Mouse (Mus musculus) erythroid progenitor cell, adult 5-6 weeks (primary cell): Measurements from ENCODE around the gene Rhbdd1. TPM values are rescaled to one million over a fixed set of nuclear protein-coding genes. Genes with fewer than 3 reads are reported as not detected.

Experiments
- ATAC-seq: replicated peaks from 2 replicates; pipeline ENCODE4 v1.8.0; 2016; ENCODE audit warnings: moderate number of reproducible peaks, mild to moderate bottlenecking, moderate TSS enrichment, inconsistent platforms; ENCODE audit not compliant: poor library complexity, low FRiP score, severe bottlenecking
- total RNA-seq, 2 experiments: library from RNA; stranded (forward) in 1 of 2; stranded (reverse) in 1 of 2; fragments of 150-400 nt in 1 of 2; fragments of 186-747, 209-891 nt in 1 of 2; gene quantifications; 2 replicates each; pipeline versions ENCODE4 v1.2.3 to v1.2.4; 2015 to 2017; ENCODE audit warnings: low replicate concordance in 2 of 2

Rhbdd1 gene
- total RNA-seq (2015; ENCODE audit: low replicate concordance) (12.2 and 13.0 TPM in 2 replicates), total RNA-seq (2017; ENCODE audit: low replicate concordance) (7.1 and 9.8 TPM in 2 replicates)

DNA sequence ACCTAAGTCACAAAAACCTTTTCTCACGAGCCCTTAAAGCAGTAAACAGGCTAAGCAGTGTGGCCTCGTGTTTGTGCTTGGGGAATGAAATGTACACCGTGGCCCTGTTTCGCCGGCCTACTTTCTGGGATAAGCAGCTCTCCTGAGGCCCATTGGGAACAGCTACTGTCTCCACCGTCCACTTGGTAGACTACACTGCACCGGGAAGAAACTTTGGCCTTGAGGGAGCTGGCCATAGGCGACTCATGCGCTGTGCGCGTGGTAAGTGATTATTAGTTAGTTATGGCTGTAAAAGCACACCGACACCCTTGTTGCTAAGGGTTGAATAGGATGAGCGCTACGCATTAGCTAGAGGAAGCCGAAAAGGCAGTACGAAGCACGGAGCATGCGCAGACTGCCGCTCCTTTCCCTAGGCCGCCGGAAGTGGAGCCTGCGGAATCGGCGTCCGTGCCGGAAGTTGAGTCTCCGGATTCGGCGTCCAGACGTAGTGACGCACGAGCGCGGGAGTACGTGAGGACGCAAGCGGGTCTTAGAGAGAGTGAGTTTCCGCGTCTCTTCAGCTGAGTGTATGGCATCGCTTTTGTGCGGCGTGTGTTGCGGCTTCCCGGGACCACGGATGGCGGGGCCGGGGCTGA lies at the start of gene Rhbdd1:
TSS of gene Rhbdd1 (plus strand) at position 342 of the 635 bp plus-strand sequence.
- ATAC-seq, result peak; percentile 100

DNA sequence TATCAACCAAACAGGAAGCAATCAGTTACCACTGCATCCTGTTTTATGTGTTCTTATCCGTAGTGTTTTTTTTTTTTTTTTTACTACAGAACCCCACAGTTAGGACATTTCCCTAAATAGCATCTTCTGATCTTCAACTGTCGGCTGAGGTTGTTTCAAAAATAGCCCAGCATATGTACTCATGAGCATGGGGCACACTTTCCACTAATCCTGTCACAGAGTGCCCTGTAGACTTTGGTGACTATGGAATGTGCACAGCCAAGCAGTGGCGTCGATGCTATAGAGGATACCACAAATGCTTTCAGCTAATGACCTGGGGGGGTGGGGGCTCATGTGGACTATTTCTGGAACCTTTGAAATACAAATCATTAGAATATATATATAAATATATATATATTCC lies 48.7 kb upstream of the Rhbdd1 start:
- no peak for ATAC-seq

DNA sequence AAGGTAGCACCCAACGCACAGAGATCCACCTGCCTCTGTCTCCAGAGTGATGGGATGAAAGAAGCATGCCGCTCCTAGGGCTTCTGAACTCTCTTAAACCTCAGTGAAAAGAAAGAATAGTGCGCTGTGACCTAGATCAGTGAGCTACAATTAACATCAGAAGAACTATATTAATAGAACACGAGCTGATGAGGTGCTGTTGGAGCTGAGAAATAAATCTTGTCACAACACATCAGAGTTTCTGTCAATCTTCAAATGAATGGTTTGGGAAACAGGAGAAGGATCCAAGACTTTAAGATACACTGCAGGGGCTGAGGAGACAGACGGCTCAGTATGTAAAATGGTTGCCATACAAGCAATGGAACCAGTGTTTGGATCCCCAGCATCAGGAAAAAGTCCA lies 44.0 kb upstream of the Rhbdd1 start:
- no peak for ATAC-seq

DNA sequence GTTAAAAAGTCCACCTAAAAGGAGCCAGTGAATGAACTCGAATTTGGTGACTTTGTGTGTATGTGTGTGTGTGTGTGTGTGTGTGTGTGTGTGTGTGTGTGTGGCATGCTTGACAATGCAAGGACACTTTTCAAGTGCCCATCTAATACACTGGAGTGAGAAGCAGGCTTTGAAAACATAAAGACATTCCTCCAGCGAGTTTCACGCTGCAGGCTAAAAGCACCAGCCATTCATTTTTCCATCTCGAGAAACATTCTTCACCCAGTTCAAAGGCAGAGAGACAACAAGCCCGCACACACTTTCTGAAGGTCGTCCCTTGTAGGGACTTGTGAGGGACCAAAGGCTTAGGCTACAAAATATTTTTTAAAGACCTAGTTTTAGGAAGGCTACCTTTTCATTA lies 42.7 kb upstream of the Rhbdd1 start:
- no peak for ATAC-seq

DNA sequence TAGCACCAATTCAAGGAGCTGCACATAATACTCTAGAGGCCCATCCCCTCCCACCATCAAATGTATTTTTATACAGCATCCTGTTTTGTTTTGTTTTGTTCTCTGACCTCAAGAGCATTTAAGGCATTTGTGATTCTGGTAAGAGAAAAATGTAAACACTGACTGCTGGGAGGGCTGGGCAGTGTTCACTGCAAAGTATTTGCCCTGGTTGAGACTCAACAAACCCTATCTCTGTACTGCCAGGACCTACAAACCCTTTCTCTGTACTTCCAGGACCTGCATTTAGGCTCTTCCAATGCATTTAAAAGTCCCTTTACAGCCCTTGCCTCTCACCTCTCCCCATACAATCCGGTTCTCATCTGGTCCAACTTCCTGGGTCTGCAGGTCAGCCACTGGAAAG lies 41.9 kb upstream of the Rhbdd1 start:
- no peak for ATAC-seq

DNA sequence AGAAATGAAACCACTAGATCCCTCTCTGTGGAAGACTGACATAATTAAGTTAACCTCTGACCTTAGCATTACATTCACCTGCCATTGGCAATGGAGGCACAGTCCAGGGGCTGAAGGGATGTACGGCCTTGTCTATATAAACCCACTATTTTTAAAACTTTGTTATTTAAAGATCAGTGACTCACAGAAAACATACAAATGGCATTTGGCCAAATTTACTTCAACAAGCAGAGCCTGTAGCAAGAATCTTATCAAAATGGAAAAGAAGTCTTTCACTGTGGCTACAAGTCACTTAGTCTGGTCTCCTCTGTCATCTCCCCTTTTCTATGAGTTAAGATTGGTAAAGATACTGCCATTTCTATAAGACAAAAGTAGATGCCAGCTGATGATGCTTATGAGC lies 36.5 kb upstream of the Rhbdd1 start:
- ATAC-seq, result no peak

DNA sequence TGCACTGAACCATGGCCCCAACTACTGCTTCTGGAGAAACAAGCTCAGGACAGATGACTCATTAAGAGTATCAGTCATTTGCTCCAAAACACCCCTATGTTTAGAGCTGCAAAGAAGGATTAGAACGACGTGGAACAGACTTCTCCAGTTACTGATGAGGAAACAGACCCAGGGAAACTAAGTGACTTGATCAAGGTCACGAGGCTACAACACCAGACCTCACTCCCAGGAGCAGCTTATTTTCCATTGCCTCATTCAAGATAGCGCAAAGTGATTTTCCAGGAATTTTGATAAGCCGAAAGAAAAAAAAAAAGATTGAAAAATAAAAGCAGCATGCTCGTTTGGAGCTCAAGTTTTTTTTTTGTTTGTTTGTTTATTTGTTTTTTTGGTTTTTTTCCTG lies 34.4 kb upstream of the Rhbdd1 start:
- ATAC-seq, result no peak

DNA sequence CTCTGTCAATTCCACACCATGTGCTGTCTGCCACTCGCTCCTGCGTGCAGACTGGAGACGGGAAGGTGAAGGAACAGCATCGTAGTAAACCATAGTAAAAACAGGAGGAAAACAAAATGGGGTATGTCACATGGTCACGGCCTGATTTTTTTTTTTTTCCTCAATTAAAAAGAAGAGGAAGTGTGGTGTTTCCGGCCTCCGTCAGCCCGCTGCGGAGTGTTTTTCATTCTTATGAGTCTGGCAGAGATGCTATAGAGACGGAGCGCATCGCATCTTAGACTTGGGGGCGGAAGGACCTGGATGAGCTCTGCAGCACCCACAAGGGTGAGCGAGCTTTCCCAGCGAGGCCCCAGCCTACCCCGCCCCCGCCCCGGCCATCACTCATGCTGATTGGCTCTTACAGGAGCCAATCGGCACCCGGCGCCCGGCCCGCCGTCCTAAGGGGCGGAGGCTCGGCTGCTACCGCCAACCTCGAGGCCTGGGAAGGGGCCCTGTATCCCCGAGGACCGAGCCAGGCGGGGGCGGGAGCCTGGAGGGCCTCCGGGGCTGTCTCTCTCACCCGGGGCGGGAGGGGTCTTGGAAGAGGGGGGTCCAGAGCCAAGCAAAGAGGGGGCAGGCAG lies 33.1 kb upstream of the Rhbdd1 start:
- ATAC-seq, result peak; percentile 72

DNA sequence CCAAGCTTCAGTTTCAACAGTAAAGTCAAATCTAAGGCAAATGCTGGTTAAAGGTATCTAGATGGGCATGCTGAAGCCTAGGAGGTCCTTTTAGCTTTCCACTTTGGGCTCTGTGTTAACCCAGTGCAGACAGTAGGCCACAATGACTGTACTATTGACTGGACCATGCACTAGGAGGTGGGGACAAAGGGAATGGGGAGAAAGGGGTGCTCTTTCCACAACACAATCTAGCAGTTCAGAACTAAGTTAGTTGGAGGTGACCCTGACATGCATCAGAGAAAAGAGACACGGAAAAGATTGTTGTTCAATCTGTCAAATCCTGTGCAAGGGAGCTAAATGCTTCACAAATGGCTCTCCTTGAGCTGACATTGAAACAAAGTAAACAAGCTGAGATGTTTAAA lies 32.4 kb upstream of the Rhbdd1 start:
- no peak for ATAC-seq

DNA sequence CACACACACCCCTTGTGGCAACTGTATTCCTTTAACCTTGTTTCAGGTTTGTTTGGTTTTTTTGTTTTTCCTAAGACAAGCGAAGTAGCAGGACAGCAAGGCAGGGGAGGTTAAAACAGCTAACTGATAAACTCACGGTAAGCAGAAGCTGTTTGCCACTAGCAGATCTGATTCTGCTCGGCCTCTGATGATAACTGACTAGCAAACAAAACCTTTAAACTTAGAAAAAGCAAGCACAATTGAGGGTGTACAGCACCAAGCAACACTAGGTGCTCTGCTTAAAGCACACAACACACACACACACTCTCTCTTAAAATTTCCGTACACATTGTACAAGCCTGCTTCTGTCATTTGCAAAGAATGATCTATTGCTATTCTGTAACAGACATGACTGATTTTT lies 31.8 kb upstream of the Rhbdd1 start:
- ATAC-seq, result no peak

DNA sequence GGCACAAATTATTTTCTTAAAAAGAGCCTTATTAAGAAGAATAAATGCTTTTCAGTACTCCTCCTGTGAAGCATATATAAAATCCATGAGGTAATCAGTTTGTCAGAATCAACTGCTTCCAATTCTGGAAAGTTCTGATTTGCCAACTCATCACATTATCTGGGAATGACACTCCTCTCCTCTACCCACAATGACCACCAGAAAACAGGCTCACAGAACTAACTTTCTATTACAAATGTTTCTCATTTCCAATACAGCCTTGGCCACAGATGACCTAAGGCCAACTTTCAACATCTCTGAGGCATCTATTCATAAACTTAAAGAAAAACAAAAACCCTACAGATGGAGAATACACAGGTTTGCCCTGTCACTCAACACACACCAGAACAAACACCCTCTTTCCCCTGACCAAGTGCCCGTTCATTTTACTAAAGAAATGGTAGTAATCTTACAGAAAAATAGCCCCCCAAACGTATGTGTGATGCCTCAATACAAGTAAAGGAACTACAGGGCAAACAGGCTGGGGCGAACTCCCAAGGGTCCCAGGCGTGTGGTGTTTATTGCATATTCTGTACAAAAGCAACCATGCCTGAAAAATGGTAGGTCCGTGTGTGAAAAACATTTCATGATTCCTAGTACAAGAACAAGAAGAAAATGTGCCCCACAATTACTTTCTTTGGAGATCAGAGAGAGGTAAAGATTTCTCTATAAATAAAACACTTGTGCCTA lies 30.6 kb upstream of the Rhbdd1 start:
- no peak for ATAC-seq

DNA sequence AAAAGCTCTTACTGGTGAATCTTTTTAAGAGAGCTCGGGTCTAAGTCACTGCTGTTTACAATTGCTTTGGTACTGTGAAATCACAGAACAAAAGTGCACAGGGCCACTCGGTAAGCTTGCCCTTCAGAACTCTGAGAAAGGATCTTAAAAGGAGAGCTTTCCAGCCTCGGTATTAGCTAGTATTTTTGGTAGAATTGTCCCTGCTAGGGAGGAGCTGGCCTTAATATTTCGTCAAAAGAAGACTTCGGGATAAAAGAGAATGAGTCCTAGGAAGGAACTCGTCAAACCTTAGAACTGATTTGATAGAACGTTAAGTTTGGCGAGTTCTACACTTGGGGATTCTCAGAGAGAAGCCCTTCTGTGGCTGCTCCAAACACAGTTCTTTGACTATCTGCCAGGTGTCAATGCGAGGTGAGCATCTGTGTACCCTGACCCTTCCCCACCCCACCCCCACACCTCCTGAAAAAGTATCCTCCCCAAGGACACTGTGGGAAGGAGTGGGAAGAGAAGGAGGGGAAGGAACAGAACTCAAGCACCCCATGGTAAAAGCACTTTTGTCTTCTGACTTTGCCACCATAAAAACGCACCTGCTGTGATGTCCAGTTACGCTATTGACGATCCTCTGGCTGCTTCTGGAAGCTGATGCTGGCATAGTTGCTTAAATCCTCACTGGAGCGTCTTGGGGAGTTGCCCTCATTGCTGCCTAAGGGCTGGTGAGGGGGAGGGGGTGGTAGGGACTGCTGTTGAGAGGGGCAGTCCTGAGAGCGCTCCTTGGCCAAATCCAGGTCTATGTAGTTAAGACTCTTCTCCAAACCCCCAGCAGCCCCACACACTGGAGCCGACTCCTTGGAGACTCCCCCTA lies 29.8 kb upstream of the Rhbdd1 start:
- ATAC-seq, result no peak

DNA sequence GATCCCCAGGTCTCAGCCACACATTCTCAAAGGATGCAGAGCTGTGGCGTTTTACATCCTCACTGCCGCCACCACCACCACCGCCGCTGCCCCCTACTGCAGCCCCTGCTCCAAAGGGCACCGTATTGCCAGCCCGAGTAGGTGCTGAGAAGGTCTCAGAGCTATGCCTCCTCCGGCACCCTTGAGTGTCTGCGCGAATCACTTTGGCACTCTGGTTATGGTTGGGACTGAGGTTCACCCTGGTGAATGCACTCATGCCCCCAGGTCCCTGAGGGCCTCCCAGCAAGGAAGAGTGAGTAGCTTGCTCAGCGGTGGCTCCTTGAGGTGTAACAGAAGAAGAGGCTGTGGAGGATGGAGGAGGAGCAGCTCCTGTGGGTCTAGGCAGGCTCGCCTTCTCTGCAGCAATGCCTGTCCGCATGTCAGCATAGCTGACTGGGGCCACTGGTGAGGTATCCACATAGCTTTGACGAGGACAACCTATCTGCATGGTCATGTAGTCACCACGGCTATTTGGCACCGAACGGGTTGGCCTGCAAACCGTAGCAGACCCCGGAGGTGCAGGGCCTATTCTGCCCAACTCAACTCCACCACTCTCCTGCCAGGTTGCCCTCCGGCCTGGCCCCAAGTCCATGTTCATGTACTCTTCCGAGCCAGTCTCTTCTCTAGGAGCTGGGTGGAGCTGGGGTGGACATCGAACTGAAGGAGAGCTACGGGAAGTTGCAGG lies 29.0 kb upstream of the Rhbdd1 start:
- no peak for ATAC-seq

DNA sequence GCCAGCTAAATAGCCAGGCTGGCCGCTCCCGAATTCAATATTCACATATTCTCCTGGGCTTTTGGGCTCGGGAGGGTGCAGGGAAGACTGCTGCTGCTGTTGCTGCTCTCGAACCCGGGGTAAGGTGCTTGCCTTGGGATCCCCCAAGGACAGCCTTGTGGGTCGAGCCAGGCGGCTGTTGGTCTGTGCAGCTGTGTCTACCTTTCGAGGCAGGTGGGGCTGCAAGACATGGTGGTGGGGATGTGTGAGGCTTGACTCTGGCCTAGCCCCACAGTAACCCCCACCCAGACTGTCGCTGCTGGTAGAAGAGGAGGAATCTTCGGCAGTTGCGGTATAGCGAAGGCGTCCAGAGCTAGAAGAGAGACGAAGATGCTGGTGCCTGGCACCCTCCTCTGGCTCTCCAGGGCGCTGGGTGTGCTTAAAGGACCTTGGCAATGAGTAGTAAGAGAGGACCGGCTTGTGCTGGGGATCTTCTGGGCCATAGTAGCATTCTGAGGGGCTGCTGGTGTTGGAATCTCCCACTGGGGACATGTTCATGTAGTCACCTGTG lies 28.4 kb upstream of the Rhbdd1 start:
- no peak for ATAC-seq

DNA sequence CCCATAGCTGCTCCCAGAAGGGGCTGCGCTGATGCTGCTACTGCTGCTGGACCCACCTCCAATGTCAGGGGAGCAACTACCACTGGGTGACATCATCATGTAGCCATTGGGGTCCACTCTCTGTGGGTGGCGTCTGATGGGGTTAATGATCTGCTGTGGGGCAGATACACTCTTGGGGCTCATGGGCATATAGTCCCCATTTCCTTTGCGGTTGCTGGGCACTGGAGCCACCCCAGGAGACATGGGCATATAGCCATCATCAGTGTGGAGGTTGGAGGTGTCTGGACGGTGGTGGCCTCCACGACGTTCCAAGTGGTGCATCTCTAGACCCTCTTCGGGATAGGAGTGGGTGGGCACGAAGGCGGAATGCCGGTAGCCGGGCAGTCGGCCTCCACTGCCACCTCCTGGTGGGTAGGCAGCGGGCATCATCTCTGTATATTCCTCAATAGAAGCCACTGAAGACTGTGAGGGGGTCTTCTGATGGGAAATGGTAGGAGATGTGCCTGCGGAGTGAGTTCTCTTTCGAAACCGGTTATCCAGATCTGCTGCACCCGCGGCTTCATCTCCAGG lies 27.7 kb upstream of the Rhbdd1 start:
- no peak for ATAC-seq

DNA sequence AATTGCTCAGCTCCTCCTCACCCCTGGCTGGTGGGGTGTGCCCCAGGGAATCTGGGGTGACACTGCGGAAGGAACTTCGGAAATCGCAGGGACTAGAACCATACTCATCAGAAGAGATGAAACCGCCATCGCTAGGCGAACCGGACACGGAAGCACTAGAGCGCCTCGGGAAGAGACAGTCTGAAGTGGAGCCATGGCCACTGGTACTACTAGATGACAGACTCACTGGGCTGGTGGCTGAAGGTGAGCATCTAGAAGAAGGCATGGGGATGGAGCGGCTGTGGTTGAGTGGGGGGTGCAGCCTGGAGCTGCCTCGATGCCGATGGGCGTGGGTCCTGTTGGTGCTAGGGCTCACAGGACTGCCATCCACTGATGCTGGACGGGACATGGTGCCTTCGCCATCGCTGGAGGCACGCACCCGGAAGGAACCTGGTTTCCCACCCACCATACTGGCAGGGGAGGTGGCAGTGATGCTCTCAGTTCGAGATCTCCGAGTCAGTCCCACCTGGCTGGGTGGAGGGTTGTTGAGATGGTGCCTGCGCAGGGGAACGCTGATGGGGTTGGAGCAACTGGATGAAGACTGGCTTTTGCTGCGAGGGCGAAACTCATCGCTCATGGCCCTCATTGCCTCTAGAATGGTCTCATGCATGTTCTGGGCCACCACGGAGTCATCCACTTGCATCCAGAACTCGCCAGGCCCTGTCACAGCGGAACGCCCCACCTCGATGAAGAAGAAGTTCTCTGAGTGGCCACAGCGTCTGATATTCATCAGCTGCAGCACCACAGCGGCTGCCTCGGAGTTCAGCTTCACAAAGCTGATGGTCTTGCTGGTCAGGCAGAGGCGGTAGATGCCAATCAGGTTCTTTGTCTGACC lies 26.9 kb upstream of the Rhbdd1 start:
- ATAC-seq, result no peak

DNA sequence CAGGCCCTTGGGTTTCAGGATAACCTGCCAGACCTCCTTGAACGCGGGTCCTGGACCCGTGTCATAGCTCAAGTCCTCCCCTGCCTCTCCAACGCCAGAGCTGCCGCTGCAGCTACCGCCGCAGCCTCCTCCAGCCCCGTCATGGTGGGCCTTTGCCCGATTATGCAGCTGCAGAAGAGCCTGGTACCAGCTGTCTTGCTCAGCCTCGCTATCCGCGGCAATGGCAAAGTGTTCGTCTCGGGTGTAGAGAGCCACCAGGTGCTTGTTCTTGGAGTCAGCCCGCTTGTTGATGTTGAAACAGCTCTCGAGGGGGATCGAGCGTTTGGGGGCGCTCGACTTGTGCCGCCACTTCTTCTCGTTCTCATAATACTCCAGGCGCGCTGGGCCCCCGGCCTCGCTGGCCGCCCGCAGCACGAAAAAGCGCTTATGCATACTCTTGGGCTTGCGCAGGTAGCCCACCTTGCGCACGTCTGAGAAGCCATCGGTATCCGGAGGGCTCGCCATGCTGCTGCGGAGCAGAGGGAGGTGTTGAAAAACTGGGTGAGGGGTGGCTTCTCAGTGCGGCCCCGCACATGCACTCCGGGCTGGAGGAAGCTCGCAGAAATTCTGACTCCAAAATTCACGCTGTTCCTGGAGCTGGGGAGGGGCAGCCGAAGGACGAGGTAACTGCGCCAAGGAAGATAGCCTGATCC lies 26.1 kb upstream of the Rhbdd1 start:
- ATAC-seq, result no peak
